Mouse (Mus musculus): ENCODE results near the gene Serpina3a. TPM values are rescaled to one million over a fixed set of nuclear protein-coding genes. Genes with fewer than 3 reads are reported as not detected.

The Serpina3a gene
- total and polyA plus RNA-seq, 3 experiments = 0.16 TPM; not detected in 2

DNA sequence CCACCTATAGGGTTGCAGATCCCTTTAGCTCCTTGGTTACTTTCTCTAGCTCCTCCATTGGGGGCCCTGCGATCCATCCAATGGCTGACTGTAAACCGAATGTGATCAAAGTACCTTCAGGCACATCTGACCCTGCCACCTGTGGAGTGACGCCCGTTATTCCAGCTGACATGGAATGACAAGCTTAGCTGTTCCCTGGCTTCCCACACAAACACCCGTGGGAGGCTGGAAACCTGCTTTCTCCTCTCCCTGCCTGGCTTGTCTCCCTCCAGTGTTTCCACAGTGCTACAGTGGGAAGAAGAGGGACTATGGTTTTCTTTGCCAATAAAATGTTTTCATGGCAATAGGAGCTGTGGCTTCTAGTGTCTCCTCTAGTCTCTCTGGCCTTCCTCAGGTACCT is 40.2 kb upstream of the Serpina3a start:
- DNase-seq (ENCODE audit: low spot score) (no peak), ATAC-seq (ENCODE audit: extremely low read depth, insufficient number of reproducible peaks, low FRiP score, poor library complexity, severe bottlenecking) (no peak)
- Histone ChIP-seq H3K9me3 (replicated peaks) (peaks cover 85% of the 10 kb centered on the region), H3K36me3 (replicated peaks) (no peaks in the 10 kb centered on the region), H3K4me3 (ENCODE audit: low read depth, low read length) (no peak overlapping the region), H3K4me1 (ENCODE audit: insufficient read depth, low read depth, low read length) (no peaks in the 10 kb centered on the region), H3K27me3 (ENCODE audit: insufficient read depth, low read length) (no peaks in the 10 kb centered on the region)
- TF ChIP-seq CTCF (IDR thresholded peaks at IDR 0.05; ENCODE audit: low read depth, low read length) (no peak), POLR2AphosphoS5 (IDR thresholded peaks at IDR 0.05; ENCODE audit: insufficient replicate concordance, low read depth, low read length) (no peak), GATA2 (IDR thresholded peaks at IDR 0.05; ENCODE audit: borderline replicate concordance, low read depth, low read length) (no peak), TAL1 (conservative IDR thresholded peaks at IDR 0.05; ENCODE audit: low read depth, low read length) (no peak), GATA1 (IDR thresholded peaks at IDR 0.05; ENCODE audit: borderline replicate concordance, low read length) (no peak)

DNA sequence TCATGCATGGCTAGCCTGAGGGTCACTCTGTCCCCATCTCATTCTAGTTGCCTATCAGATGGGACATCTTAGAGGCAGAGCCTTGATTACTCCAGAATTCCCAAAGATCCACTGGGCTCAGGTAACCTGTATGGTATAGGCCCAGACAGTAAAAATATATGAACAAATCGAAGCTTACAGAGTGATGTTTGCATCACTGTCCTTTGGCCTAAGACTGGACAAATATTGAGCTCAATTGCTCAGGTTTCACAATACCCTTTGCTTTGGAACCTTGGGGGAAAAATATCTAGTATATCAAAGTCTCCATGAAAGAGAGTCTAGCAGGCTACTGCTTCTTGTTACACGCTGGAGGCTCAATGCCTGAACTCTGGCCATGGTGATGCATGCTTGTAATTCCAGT is 22.4 kb upstream of the Serpina3a start:
- DNase-seq (ENCODE audit: low spot score) (no peak), ATAC-seq (ENCODE audit: extremely low read depth, insufficient number of reproducible peaks, low FRiP score, poor library complexity, severe bottlenecking) (no peak)
- Histone ChIP-seq H3K4me3 (ENCODE audit: low read depth, low read length) (no peak overlapping the region), H3K27me3 (ENCODE audit: insufficient read depth, low read length) (no peaks in the 10 kb centered on the region), H3K36me3 (replicated peaks) (no peaks in the 10 kb centered on the region), H3K9me3 (replicated peaks) (peaks cover 69% of the 10 kb centered on the region), H3K4me1 (ENCODE audit: insufficient read depth, low read depth, low read length) (no peaks in the 10 kb centered on the region)
- no peak for TF ChIP-seq POLR2AphosphoS5 (IDR thresholded peaks at IDR 0.05; ENCODE audit: insufficient replicate concordance, low read depth, low read length)
- no peak for TF ChIP-seq GATA1 (IDR thresholded peaks at IDR 0.05; ENCODE audit: borderline replicate concordance, low read length)
- no peak for TF ChIP-seq CTCF (IDR thresholded peaks at IDR 0.05; ENCODE audit: low read depth, low read length)

DNA sequence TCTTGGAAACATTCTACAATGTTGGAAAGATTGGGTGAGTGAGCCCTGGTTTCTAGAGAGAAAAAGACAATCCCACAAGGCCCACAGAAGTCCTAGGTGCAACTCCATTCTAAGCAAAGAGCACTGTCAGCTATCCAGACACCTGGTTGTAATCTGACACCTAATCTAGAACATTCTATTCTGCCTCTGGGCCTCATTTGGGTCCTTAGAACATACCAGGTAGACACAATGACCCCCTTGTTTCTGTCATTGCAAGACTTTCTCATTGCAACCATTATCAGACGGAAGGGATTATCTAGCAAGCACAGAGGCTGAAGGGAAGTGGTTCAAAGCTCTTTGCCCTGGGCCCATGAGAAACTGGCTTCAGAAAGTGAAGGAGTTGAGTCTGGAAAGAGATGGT is 21.2 kb upstream of the Serpina3a start:
- H3K27me3 ChIP-seq (ENCODE audit: insufficient read depth, low read length) = no peaks in the 10 kb centered on the region
- peaks cover 63% of the 10 kb centered on the region for H3K9me3 ChIP-seq (replicated peaks)
- DNase-seq (ENCODE audit: low spot score) (no peak), ATAC-seq (ENCODE audit: extremely low read depth, insufficient number of reproducible peaks, low FRiP score, poor library complexity, severe bottlenecking) (no peak)
- no peaks in the 10 kb centered on the region for H3K4me1 ChIP-seq (ENCODE audit: insufficient read depth, low read depth, low read length)
- no peaks in the 10 kb centered on the region for H3K36me3 ChIP-seq (replicated peaks)
- no peak overlapping the region for H3K4me3 ChIP-seq (ENCODE audit: low read depth, low read length)
- TF ChIP-seq GATA1 (IDR thresholded peaks at IDR 0.05; ENCODE audit: borderline replicate concordance, low read length) = no peak
- no peak for TF ChIP-seq GATA2 (IDR thresholded peaks at IDR 0.05; ENCODE audit: borderline replicate concordance, low read depth, low read length)
- no peak for TF ChIP-seq POLR2AphosphoS5 (IDR thresholded peaks at IDR 0.05; ENCODE audit: insufficient replicate concordance, low read depth, low read length)
- no peak for TF ChIP-seq TAL1 (conservative IDR thresholded peaks at IDR 0.05; ENCODE audit: low read depth, low read length)
- no peak for TF ChIP-seq CTCF (IDR thresholded peaks at IDR 0.05; ENCODE audit: low read depth, low read length)

DNA sequence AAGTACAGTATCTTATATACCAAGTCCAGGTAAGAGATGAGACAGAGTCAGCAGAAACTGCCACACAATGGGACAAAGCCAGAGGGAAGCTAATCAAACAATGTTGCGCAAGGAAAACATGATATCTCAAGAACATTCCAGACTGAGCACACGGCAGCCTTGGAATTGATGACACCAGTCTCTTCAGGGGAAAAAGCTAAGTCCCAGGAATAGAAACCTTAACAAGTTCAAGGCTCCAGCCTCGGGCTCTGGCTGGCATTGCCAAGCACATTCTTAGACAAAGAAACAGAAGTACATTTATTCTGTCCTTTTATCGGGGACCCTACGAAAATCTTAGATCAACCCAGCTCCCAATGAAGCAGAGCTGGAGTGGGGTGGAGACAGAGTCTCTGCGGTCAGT is 11.8 kb upstream of the Serpina3a start, which contains the start of gene Serpina5:
Serpina5 (plus strand) TSS at position 346 of the 400 bp plus-strand sequence.
- ATAC-seq (ENCODE audit: extremely low read depth, insufficient number of reproducible peaks, low FRiP score, poor library complexity, severe bottlenecking) (no peak), DNase-seq (ENCODE audit: low spot score) (no peak)
- Histone ChIP-seq H3K4me3 (ENCODE audit: low read depth, low read length) (no peak within 1 kb of the TSS), H3K9me3 (replicated peaks) (peaks cover 60% of the 10 kb centered on the region), H3K4me1 (ENCODE audit: insufficient read depth, low read depth, low read length) (no peaks in the 10 kb centered on the region), H3K36me3 (replicated peaks) (no peaks in the 10 kb centered on the region), H3K27me3 (ENCODE audit: insufficient read depth, low read length) (no peaks in the 10 kb centered on the region)
- no peak for TF ChIP-seq GATA1 (IDR thresholded peaks at IDR 0.05; ENCODE audit: borderline replicate concordance, low read length)
- no peak for TF ChIP-seq TAL1 (conservative IDR thresholded peaks at IDR 0.05; ENCODE audit: low read depth, low read length)
- TF ChIP-seq CTCF (IDR thresholded peaks at IDR 0.05; ENCODE audit: low read depth, low read length) = no peak
- TF ChIP-seq GATA2 (IDR thresholded peaks at IDR 0.05; ENCODE audit: borderline replicate concordance, low read depth, low read length) = no peak
- no peak for TF ChIP-seq POLR2AphosphoS5 (IDR thresholded peaks at IDR 0.05; ENCODE audit: insufficient replicate concordance, low read depth, low read length)

DNA sequence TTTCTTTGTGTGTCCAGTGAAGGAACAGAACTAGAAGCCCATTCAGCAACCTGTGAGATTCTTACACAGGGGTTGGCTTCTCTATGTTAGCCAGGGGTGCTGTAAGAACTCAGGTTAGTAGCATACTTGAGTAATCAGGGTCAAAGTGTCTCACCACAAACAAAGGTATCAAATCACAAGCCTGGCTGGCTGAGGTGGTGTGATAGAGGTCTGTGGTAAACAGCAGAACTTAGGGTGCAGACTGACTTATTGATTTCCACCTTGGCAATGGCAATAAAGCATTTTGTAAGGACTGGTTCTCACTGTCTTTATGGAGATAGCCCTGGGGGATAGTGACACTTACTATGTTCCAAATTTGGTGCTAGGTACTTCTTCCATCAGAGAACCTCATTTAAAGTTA is 6.7 kb upstream of the Serpina3a start:
- DNase-seq (ENCODE audit: low spot score) = no peak
- TF ChIP-seq POLR2AphosphoS5 (IDR thresholded peaks at IDR 0.05; ENCODE audit: insufficient replicate concordance, low read depth, low read length) = no peak
- no peak for TF ChIP-seq TAL1 (conservative IDR thresholded peaks at IDR 0.05; ENCODE audit: low read depth, low read length)
- TF ChIP-seq GATA2 (IDR thresholded peaks at IDR 0.05; ENCODE audit: borderline replicate concordance, low read depth, low read length) = no peak
- no peak for TF ChIP-seq CTCF (IDR thresholded peaks at IDR 0.05; ENCODE audit: low read depth, low read length)
- no peak for TF ChIP-seq GATA1 (IDR thresholded peaks at IDR 0.05; ENCODE audit: borderline replicate concordance, low read length)
- Histone ChIP-seq H3K27me3 (ENCODE audit: insufficient read depth, low read length) (no peaks in the 10 kb centered on the region), H3K9me3 (replicated peaks) (peaks cover 68% of the 10 kb centered on the region), H3K4me3 (ENCODE audit: low read depth, low read length) (no peak overlapping the region), H3K36me3 (replicated peaks) (no peaks in the 10 kb centered on the region), H3K4me1 (ENCODE audit: insufficient read depth, low read depth, low read length) (no peaks in the 10 kb centered on the region)
- ATAC-seq (ENCODE audit: extremely low read depth, insufficient number of reproducible peaks, low FRiP score, poor library complexity, severe bottlenecking) = no peak

GRCm38 (mm10) chr12:104106919-104107318 is 5.6 kb upstream of the Serpina3a start:
- ATAC-seq (ENCODE audit: extremely low read depth, insufficient number of reproducible peaks, low FRiP score, poor library complexity, severe bottlenecking) (no peak), DNase-seq (ENCODE audit: low spot score) (no peak)
- TF ChIP-seq CTCF (IDR thresholded peaks at IDR 0.05; ENCODE audit: low read depth, low read length) (no peak), GATA2 (IDR thresholded peaks at IDR 0.05; ENCODE audit: borderline replicate concordance, low read depth, low read length) (no peak), POLR2AphosphoS5 (IDR thresholded peaks at IDR 0.05; ENCODE audit: insufficient replicate concordance, low read depth, low read length) (no peak), GATA1 (IDR thresholded peaks at IDR 0.05; ENCODE audit: borderline replicate concordance, low read length) (no peak), TAL1 (conservative IDR thresholded peaks at IDR 0.05; ENCODE audit: low read depth, low read length) (no peak)
- Histone ChIP-seq H3K4me3 (ENCODE audit: low read depth, low read length) (no peak overlapping the region), H3K36me3 (replicated peaks) (no peaks in the 10 kb centered on the region), H3K9me3 (replicated peaks) (peaks cover 65% of the 10 kb centered on the region), H3K27me3 (ENCODE audit: insufficient read depth, low read length) (no peaks in the 10 kb centered on the region), H3K4me1 (ENCODE audit: insufficient read depth, low read depth, low read length) (no peaks in the 10 kb centered on the region)
